In genomic region chr1:172657266-172657665, GRCm38 (mm10) we compare ENCODE assay signal across 21 mouse cellular contexts. TPM values are rescaled to one million over a fixed set of nuclear protein-coding genes. Genes with fewer than 3 reads are reported as not detected.
"Had no signal": no experiment of that assay in that cellular context is flagged by ENCODE, and none has a peak within 500 bp of the region (broad histone marks: within the 10 kb centered on the region; RNA-seq: fewer than 3 reads in every experiment).

No protein-coding gene starts in this region.

- H3K4me1 ChIP-seq: liver, embryonic 12.5 days; midbrain, embryonic 12.5 days; midbrain, embryonic 15.5 days; neural tube, embryonic 12.5 days had no signal

- H3K27me3 ChIP-seq: liver, embryonic 12.5 days; midbrain, embryonic 12.5 days; midbrain, embryonic 15.5 days; neural tube, embryonic 12.5 days had no signal

- H3K9me3 ChIP-seq: liver, embryonic 12.5 days; midbrain, embryonic 12.5 days; midbrain, embryonic 15.5 days; neural tube, embryonic 12.5 days had no signal

- H3K27ac ChIP-seq: liver, embryonic 12.5 days; liver, embryonic 14.5 days; midbrain, embryonic 12.5 days; midbrain, embryonic 15.5 days; neural tube, embryonic 12.5 days had no signal

- H3K36me3 ChIP-seq: liver, embryonic 12.5 days; midbrain, embryonic 12.5 days; midbrain, embryonic 15.5 days; neural tube, embryonic 12.5 days had no signal

- H3K4me3 ChIP-seq: liver, embryonic 12.5 days; megakaryocyte, embryonic 14.5 days; midbrain, embryonic 12.5 days; midbrain, embryonic 15.5 days; neural tube, embryonic 12.5 days had no signal

- ATAC-seq: liver, embryonic 12.5 days; midbrain, embryonic 15.5 days had no signal

- H3K9ac ChIP-seq: liver, embryonic 12.5 days; liver, embryonic 14.5 days; lung, embryonic 14.5 days; midbrain, embryonic 12.5 days; midbrain, embryonic 15.5 days; neural tube, embryonic 12.5 days had no signal

- DNase-seq: lung, adult 18-20 months; lung, embryonic 14.5 days; lung, postnatal 10 days; lung, postnatal 4 days; right cerebral cortex, postnatal 14 days; thymus, adult 2 months; thymus, postnatal 25 days; thymus, postnatal 4 days had no signal

- H3K4me2 ChIP-seq: liver, embryonic 12.5 days; lung, embryonic 14.5 days; midbrain, embryonic 12.5 days; midbrain, embryonic 15.5 days; neural tube, embryonic 12.5 days had no signal

RNA-seq across cellular contexts. Expression of gene Dusp23, which starts 24.5 kb away (rescaled TPM):
- total RNA-seq: neutrophil, adult 5-6 weeks had no signal

RNA-seq across cellular contexts. Expression of gene Crp, which starts 40.6 kb away (rescaled TPM):
- total RNA-seq: midbrain, postnatal 0 days; monocyte, adult 5-6 weeks; neutrophil, adult 5-6 weeks had no signal
- polyA plus RNA-seq: lung, embryonic 14.5 days; midbrain, embryonic 12.5 days; midbrain, embryonic 15.5 days; midbrain, postnatal 0 days had no signal

RNA-seq across cellular contexts. Expression of gene Fcrl6, which starts 54.9 kb away (rescaled TPM):
- total RNA-seq: monocyte, adult 5-6 weeks had no signal
- polyA plus RNA-seq: liver, embryonic 12.5 days; liver, embryonic 14.5 days; lung, embryonic 14.5 days; lung, embryonic 16.5 days; stomach, embryonic 14.5 days; stomach, embryonic 16.5 days; testis, adult 2 months; thymus, adult 2 months had no signal
